Mouse (Mus musculus) cortical plate, adult 2 months (tissue): ENCODE measurements around the gene Mgp.

Source experiments
- CTCF ChIP-seq: fragments of 200-500 bp; IDR thresholded peaks from 2 replicates; pipeline ENCODE4 v1.5.1; 2011; ENCODE audit warnings: mild to moderate bottlenecking, control low read depth, low read length; ENCODE audit not compliant: insufficient read depth; ENCODE audit errors: extremely low read depth
- POLR2A ChIP-seq: fragments of 200-500 bp; IDR thresholded peaks from 2 replicates; pipeline ENCODE4 v1.6.1; 2011; ENCODE audit warnings: mild to moderate bottlenecking, low read length, control low read depth; ENCODE audit not compliant: insufficient read depth; ENCODE audit errors: extremely low read depth

- TF ChIP-seq CTCF: no peak
- no peak for TF ChIP-seq POLR2A
Measured at GRCm38 (mm10) chr6:136921601-136922000, 46.0 kb upstream of the Mgp start.
